Mouse (Mus musculus) lung, postnatal 0 days (tissue): ENCODE results near the gene Bcl2l1.

ENCODE experiments used
- CTCF ChIP-seq: IDR thresholded peaks from 2 replicates; pipeline ENCODE4 v1.5.1; 2016; ENCODE audit warnings: antibody characterized with exemption, mild to moderate bottlenecking
- EP300 ChIP-seq: IDR thresholded peaks from 2 replicates; pipeline ENCODE4 v1.6.1; 2016; ENCODE audit warnings: antibody characterized with exemption, mild to moderate bottlenecking, control low read depth

GRCm38 (mm10) chr2:152848466-152848865 is 16.9 kb upstream of the Bcl2l1 start:
- TF ChIP-seq CTCF, result no peak
- no peak for TF ChIP-seq EP300
